Comparison of ENCODE assay signal across 8 mouse cellular contexts in genomic region chr7:89940571-89941463, GRCm38 (mm10). TPM values are rescaled to one million over a fixed set of nuclear protein-coding genes. Genes with fewer than 3 reads are reported as not detected.
DNase-seq lines count a peak whose midpoint lies in the region; ATAC-seq lines count a peak whose summit lies in the region.

Hikeshi (minus strand) TSS chr7:89941204.

- peak; percentile 94 for DNase-seq in WW6 (ENCODE audit: low read depth, low spot score)
- DNase-seq in cerebellum, postnatal 4 days (ENCODE audit: low spot score in 2 of 2), result peak; percentile 67 to 88
- DNase-seq in gastrocnemius, adult 18-20 months (ENCODE audit: low spot score), result peak; percentile 98
- DNase-seq in left cerebral cortex, adult 18-20 months (ENCODE audit: low spot score in 2 of 2), result peak; percentile 93 to 96
- DNase-seq in right cerebral cortex, adult 18-20 months, result peak; percentile 97
- DNase-seq in urinary bladder, postnatal 10 days (ENCODE audit: low spot score), result peak; percentile 59

- peak within 1 kb of the TSS; percentile 91 for H3K4me3 ChIP-seq in hindbrain, embryonic 16.5 days (ENCODE audit: low read length)
- H3K4me3 ChIP-seq in macrophage (ENCODE audit: inconsistent target), result peak within 1 kb of the TSS; percentile 82

- under 1% methylated on average over 45 of the region's 45 CpGs for WGBS in hindbrain, embryonic 16.5 days
- under 1% methylated on average over 44 of the region's 45 CpGs for WGBS in macrophage (ENCODE audit: missing documents)

- peaks cover 8% of the 10 kb centered on the region for H3K4me1 ChIP-seq in hindbrain, embryonic 16.5 days (ENCODE audit: control insufficient read depth, insufficient read depth, low read depth, low read length)

- peak within 1 kb of the TSS; percentile 81 for H3K9ac ChIP-seq in hindbrain, embryonic 16.5 days (ENCODE audit: low read depth, low read length)

- H3K4me2 ChIP-seq in hindbrain, embryonic 16.5 days (ENCODE audit: low read length), result peak within 1 kb of the TSS; percentile 68

- peak; percentile 100 for ATAC-seq in hindbrain, embryonic 16.5 days

- peak within 1 kb of the TSS; percentile 82 for H3K27ac ChIP-seq in hindbrain, embryonic 16.5 days (ENCODE audit: low read depth, low read length)
- peak within 1 kb of the TSS; percentile 44 for H3K27ac ChIP-seq in macrophage

- peaks cover 41% of the 10 kb centered on the region for H3K79me2 ChIP-seq in macrophage (ENCODE audit: inconsistent target)

- no peaks in the 10 kb centered on the region for H3K9me3 ChIP-seq in hindbrain, embryonic 16.5 days (ENCODE audit: control insufficient read depth, low read length)

- H3K36me3 ChIP-seq in hindbrain, embryonic 16.5 days (ENCODE audit: control insufficient read depth, insufficient read depth, low read length), result no peaks in the 10 kb centered on the region
- H3K36me3 ChIP-seq in macrophage (ENCODE audit: inconsistent target), result no peaks in the 10 kb centered on the region

- no peaks in the 10 kb centered on the region for H3K27me3 ChIP-seq in hindbrain, embryonic 16.5 days (replicated peaks; ENCODE audit: control insufficient read depth, insufficient read depth, low read length)

RNA-seq across cellular contexts. Expression of gene Hikeshi, which starts in this region (rescaled TPM):
- total RNA-seq in gastrocnemius, adult 18-20 months (2021), result 100 to 1,000 TPM; 116 to 119 TPM
- polyA plus RNA-seq in hindbrain, embryonic 16.5 days (2015; fragmentation: Nextera tagmentation; extraction: Ambion mirVana), result 124 and 133 TPM in 2 replicates
- total RNA-seq in left cerebral cortex, adult 18-20 months (2021), result 10 to 100 TPM; 83.6 to 84.5 TPM
- total RNA-seq in macrophage (2018; cell fraction: chromatin; rRNA removed), result 10 to 100 TPM in 14 of 26 experiments, 1 to 10 TPM in 12; 2.1 to 34.2 (median 11.2) TPM
- total RNA-seq in macrophage (2018; cell fraction: cytosol; rRNA removed), result 10 to 100 TPM; 31.4 to 63.4 (median 47.3) TPM
- 10 to 100 TPM in 18 of 26 experiments, 1 to 10 TPM in 8; 4.8 to 36.8 (median 14.4) TPM for total RNA-seq in macrophage (2018; cell fraction: nucleus; rRNA removed)
- 31.3 to 39.4 TPM (median 32.2 TPM) in 3 replicates for polyA plus RNA-seq in macrophage (2018)

Comparison
In these comparisons a context has a peak if more than half of its experiments do, and no peak if none do; other contexts are left out.
1. Peak in every context shown above with its lines: DNase-seq, ATAC-seq, H3K4me3 ChIP-seq and H3K27ac ChIP-seq.